ENCODE assay signal across 28 mouse cellular contexts in the genomic region with DNA sequence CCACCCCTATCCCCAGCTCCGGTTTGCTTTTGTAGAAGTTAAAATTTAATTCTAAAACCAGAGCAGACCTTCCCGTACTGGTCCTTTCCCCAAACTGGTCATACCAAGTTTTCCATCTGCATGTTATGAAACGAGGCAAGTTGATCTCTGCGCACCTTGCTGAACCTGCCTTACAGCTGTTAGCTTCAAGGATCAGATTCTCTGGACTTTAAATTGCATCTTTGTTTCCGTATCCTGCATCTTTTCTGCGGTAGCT.
DNase-seq lines count a peak whose midpoint lies in the region; ATAC-seq and TF ChIP-seq lines count a peak whose summit lies in the region.
"Had no signal": no experiment of that assay in that cellular context is flagged by ENCODE, and none has a peak within 500 bp of the region (broad histone marks: within the 10 kb centered on the region; RNA-seq: fewer than 3 reads in every experiment).

No protein-coding gene starts in this region.

- no peak overlapping the region for H3K9ac ChIP-seq in embryonic facial prominence, embryonic 13.5 days
- no peak overlapping the region for H3K9ac ChIP-seq in kidney, postnatal 0 days (ENCODE audit: low read depth, low read length)
- H3K9ac ChIP-seq: forebrain, embryonic 13.5 days; heart, embryonic 12.5 days; heart, embryonic 15.5 days; hindbrain, embryonic 14.5 days had no signal

- peaks cover 26% of the 10 kb centered on the region for H3K36me3 ChIP-seq in embryonic facial prominence, embryonic 13.5 days
- peaks cover 51% of the 10 kb centered on the region for H3K36me3 ChIP-seq in embryonic facial prominence, embryonic 10.5 days (replicated peaks)
- H3K36me3 ChIP-seq in kidney, adult 2 months (ENCODE audit: control insufficient read depth, insufficient read depth, low read length): no peaks in the 10 kb centered on the region
- peaks cover 19% of the 10 kb centered on the region for H3K36me3 ChIP-seq in kidney, postnatal 0 days (ENCODE audit: insufficient read depth, low read length)

- TF ChIP-seq POLR2A in kidney, adult 2 months (IDR thresholded peaks at IDR 0.05; ENCODE audit: low read depth, low read length): no peak

- H3K27me3 ChIP-seq in embryonic facial prominence, embryonic 13.5 days: no peaks in the 10 kb centered on the region
- no peaks in the 10 kb centered on the region for H3K27me3 ChIP-seq in embryonic facial prominence, embryonic 10.5 days (replicated peaks; ENCODE audit: low read depth, poor library complexity, severe bottlenecking)
- H3K27me3 ChIP-seq in kidney, adult 2 months (replicated peaks; ENCODE audit: control insufficient read depth, insufficient read depth, low read length): no peaks in the 10 kb centered on the region
- no peaks in the 10 kb centered on the region for H3K27me3 ChIP-seq in kidney, postnatal 0 days (ENCODE audit: insufficient read depth, low read length)
- H3K27me3 ChIP-seq: forebrain, embryonic 13.5 days; heart, embryonic 12.5 days; heart, embryonic 15.5 days had no signal

- peaks cover 61% of the 10 kb centered on the region for H3K4me1 ChIP-seq in embryonic facial prominence, embryonic 13.5 days
- H3K4me1 ChIP-seq in embryonic facial prominence, embryonic 10.5 days: peaks cover 18% of the 10 kb centered on the region
- no peaks in the 10 kb centered on the region; the same call in 1 of the 2 replicates for H3K4me1 ChIP-seq in kidney, adult 2 months (ENCODE audit: control insufficient read depth, insufficient read depth, low read length)
- H3K4me1 ChIP-seq in kidney, postnatal 0 days (replicated peaks; ENCODE audit: insufficient read depth, low read length): peaks cover 24% of the 10 kb centered on the region

- H3K4me3 ChIP-seq in embryonic facial prominence, embryonic 13.5 days: no peak overlapping the region
- no peak overlapping the region for H3K4me3 ChIP-seq in embryonic facial prominence, embryonic 10.5 days
- H3K4me3 ChIP-seq in kidney, adult 2 months (ENCODE audit: insufficient read depth, low read depth, low read length): no peak overlapping the region
- H3K4me3 ChIP-seq in kidney, postnatal 0 days (replicated peaks; ENCODE audit: low read depth, low read length): no peak overlapping the region
- H3K4me3 ChIP-seq: forebrain, embryonic 10.5 days; forebrain, embryonic 13.5 days; heart, embryonic 12.5 days; heart, embryonic 15.5 days had no signal

- DNase-seq in embryonic facial prominence, embryonic 10.5 days (ENCODE audit: low spot score): no peak
- no peak for DNase-seq in kidney, adult 2 months
- no peak for DNase-seq in kidney, adult 11 months
- DNase-seq in kidney, postnatal 0 days (ENCODE audit: low spot score): no peak
- no peak for DNase-seq in kidney, adult 9 months
- peak; percentile 49 for DNase-seq in kidney, postnatal 14 days
- no peak for DNase-seq in layer of hippocampus, adult 11-12 months (ENCODE audit: low spot score)
- DNase-seq: adrenal gland, adult 8-10 months; adrenal gland, postnatal 25 days; cerebellum, adult 11-12 months; cerebellum, adult 8-10 months; cerebellum, postnatal 10 days; cerebellum, postnatal 36 days; embryo, embryonic 11 days; gastrocnemius, postnatal 10 days; gastrocnemius, postnatal 36 days; heart, adult 11 months; heart, postnatal 14 days; heart, postnatal 4 days had no signal

- TF ChIP-seq CTCF in kidney, adult 2 months (conservative IDR thresholded peaks at IDR 0.05; ENCODE audit: insufficient read depth, insufficient read length, low read depth, low read length): no peak
- no peak for TF ChIP-seq CTCF in kidney, postnatal 0 days (IDR thresholded peaks at IDR 0.05; ENCODE audit: low read depth)

- no peak for ATAC-seq in embryonic facial prominence, embryonic 13.5 days (ENCODE audit: insufficient number of reproducible peaks, insufficient read depth, low FRiP score, low TSS enrichment, low read depth)
- no peak for ATAC-seq in kidney, postnatal 0 days (replicated peaks; ENCODE audit: low FRiP score, low read depth)
- ATAC-seq: activated CD4-positive, CD25-positive, alpha-beta regulatory T cell, adult 4 months; forebrain, embryonic 13.5 days; forebrain, embryonic 16.5 days; hindbrain, postnatal 0 days had no signal

- H3K4me2 ChIP-seq in embryonic facial prominence, embryonic 13.5 days: no peak overlapping the region
- no peak overlapping the region for H3K4me2 ChIP-seq in kidney, postnatal 0 days (ENCODE audit: low read length)
- H3K4me2 ChIP-seq: forebrain, embryonic 13.5 days; heart, embryonic 12.5 days; heart, embryonic 15.5 days; hindbrain, embryonic 14.5 days had no signal

- H3K27ac ChIP-seq in embryonic facial prominence, embryonic 13.5 days: peak overlapping the region; percentile 69; the same call in 1 of the 2 replicates
- no peak overlapping the region for H3K27ac ChIP-seq in embryonic facial prominence, embryonic 10.5 days (replicated peaks)
- peak overlapping the region; percentile 90 for H3K27ac ChIP-seq in kidney, adult 2 months (ENCODE audit: insufficient read depth, low read depth, low read length)
- H3K27ac ChIP-seq in kidney, postnatal 0 days: peak overlapping the region; percentile 83
- H3K27ac ChIP-seq: forebrain, embryonic 10.5 days; forebrain, embryonic 13.5 days; hindbrain, embryonic 14.5 days; hindbrain, postnatal 0 days had no signal

- no peaks in the 10 kb centered on the region for H3K9me3 ChIP-seq in embryonic facial prominence, embryonic 13.5 days
- H3K9me3 ChIP-seq in embryonic facial prominence, embryonic 10.5 days: no peaks in the 10 kb centered on the region
- H3K9me3 ChIP-seq in kidney, postnatal 0 days (replicated peaks; ENCODE audit: low read length): no peaks in the 10 kb centered on the region
- H3K9me3 ChIP-seq: forebrain, embryonic 10.5 days; forebrain, embryonic 13.5 days; heart, embryonic 12.5 days; heart, embryonic 15.5 days had no signal

- WGBS in embryonic facial prominence, embryonic 13.5 days: 50% methylated on average over 6 of the region's 6 CpGs
- 85% methylated on average over 6 of the region's 6 CpGs for WGBS in embryonic facial prominence, embryonic 10.5 days
- 49% methylated on average over 6 of the region's 6 CpGs for WGBS in kidney, adult 2 months
- WGBS in kidney, postnatal 0 days: 58% methylated on average over 6 of the region's 6 CpGs
